Mouse (Mus musculus): ENCODE results near the gene Ncs1. TPM values are rescaled to one million over a fixed set of nuclear protein-coding genes. Genes with fewer than 3 reads are reported as not detected.
A peak's percentile ranks its signal among the peaks of the same experiment; 100 is the strongest.

Ncs1 gene
- polyA plus RNA-seq, 1 experiment from 2014 or later, result 22.3 TPM

GRCm38 (mm10) chr2:31211204-31211603 lies 34.4 kb upstream of the Ncs1 start:
- peaks cover 45% of the 10 kb centered on the region for H3K36me3 ChIP-seq
- no peaks in the 10 kb centered on the region for H3K9me3 ChIP-seq
- no peaks in the 10 kb centered on the region for H3K27me3 ChIP-seq (replicated peaks)
- no peak overlapping the region for H3K4me3 ChIP-seq (replicated peaks)
- ATAC-seq (ENCODE audit: insufficient read depth, low FRiP score, low read depth), result no peak
- WGBS, result 67% methylated on average over 3 of the region's 3 CpGs
- H3K27ac ChIP-seq, result no peak overlapping the region
- H3K4me2 ChIP-seq, result no peak overlapping the region
- H3K4me1 ChIP-seq, result no peaks in the 10 kb centered on the region
- no peak overlapping the region for H3K9ac ChIP-seq

- WGBS, result 91% methylated on average over 16 of the region's 16 CpGs
- Histone ChIP-seq H3K4me3 (replicated peaks) (no peak overlapping the region), H3K27ac (no peak overlapping the region), H3K9ac (no peak overlapping the region), H3K4me1 (no peaks in the 10 kb centered on the region), H3K27me3 (replicated peaks) (no peaks in the 10 kb centered on the region), H3K36me3 (peaks cover 29% of the 10 kb centered on the region; the same call in 1 of the 2 replicates), H3K9me3 (no peaks in the 10 kb centered on the region), H3K4me2 (no peak overlapping the region)
- ATAC-seq (ENCODE audit: insufficient read depth, low FRiP score, low read depth), result no peak
Observed at GRCm38 (mm10) chr2:31214211-31214796, 31.3 kb upstream of the Ncs1 start.

GRCm38 (mm10) chr2:31218611-31219010 lies 27.0 kb upstream of the Ncs1 start:
- H3K27ac ChIP-seq, result no peak overlapping the region
- H3K4me1 ChIP-seq, result no peaks in the 10 kb centered on the region
- no peak for ATAC-seq (ENCODE audit: insufficient read depth, low FRiP score, low read depth)
- 85% methylated on average over 3 of the region's 3 CpGs for WGBS
- H3K9ac ChIP-seq, result no peak overlapping the region
- H3K9me3 ChIP-seq, result no peaks in the 10 kb centered on the region
- H3K4me3 ChIP-seq (replicated peaks), result no peak overlapping the region
- no peak overlapping the region for H3K4me2 ChIP-seq
- no peaks in the 10 kb centered on the region for H3K27me3 ChIP-seq (replicated peaks)
- H3K36me3 ChIP-seq, result peaks cover 15% of the 10 kb centered on the region; the same call in 1 of the 2 replicates

GRCm38 (mm10) chr2:31219470-31219869 lies 26.2 kb upstream of the Ncs1 start:
- no peak overlapping the region for H3K9ac ChIP-seq
- H3K27ac ChIP-seq, result no peak overlapping the region
- H3K4me1 ChIP-seq, result no peaks in the 10 kb centered on the region
- no peaks in the 10 kb centered on the region for H3K27me3 ChIP-seq (replicated peaks)
- no peak for ATAC-seq (ENCODE audit: insufficient read depth, low FRiP score, low read depth)
- no peaks in the 10 kb centered on the region for H3K9me3 ChIP-seq
- H3K4me2 ChIP-seq, result no peak overlapping the region
- no peak overlapping the region for H3K4me3 ChIP-seq (replicated peaks)
- WGBS, result 71% methylated on average over 6 of the region's 6 CpGs
- H3K36me3 ChIP-seq, result peaks cover 7% of the 10 kb centered on the region; the same call in 1 of the 2 replicates

- no peak for ATAC-seq (ENCODE audit: insufficient read depth, low FRiP score, low read depth)
- no peaks in the 10 kb centered on the region for H3K4me1 ChIP-seq
- no peaks in the 10 kb centered on the region for H3K27me3 ChIP-seq (replicated peaks)
- no peaks in the 10 kb centered on the region for H3K9me3 ChIP-seq
- H3K27ac ChIP-seq, result no peak overlapping the region
- no peak overlapping the region for H3K4me3 ChIP-seq (replicated peaks)
- no peak overlapping the region for H3K9ac ChIP-seq
- H3K36me3 ChIP-seq, result no peaks in the 10 kb centered on the region
- H3K4me2 ChIP-seq, result no peak overlapping the region
- 65% methylated on average over 7 of the region's 7 CpGs for WGBS
Observed at GRCm38 (mm10) chr2:31220844-31221243, 24.8 kb upstream of the Ncs1 start.

GRCm38 (mm10) chr2:31221582-31221981 lies 24.0 kb upstream of the Ncs1 start:
- no peak overlapping the region for H3K4me2 ChIP-seq
- no peaks in the 10 kb centered on the region for H3K36me3 ChIP-seq
- H3K27me3 ChIP-seq (replicated peaks), result no peaks in the 10 kb centered on the region
- no peak overlapping the region for H3K9ac ChIP-seq
- WGBS, result 75% methylated on average over 5 of the region's 5 CpGs
- no peaks in the 10 kb centered on the region for H3K9me3 ChIP-seq
- no peak overlapping the region for H3K4me3 ChIP-seq (replicated peaks)
- no peak for ATAC-seq (ENCODE audit: insufficient read depth, low FRiP score, low read depth)
- no peak overlapping the region for H3K27ac ChIP-seq
- H3K4me1 ChIP-seq, result no peaks in the 10 kb centered on the region

GRCm38 (mm10) chr2:31228768-31229311 lies 16.8 kb upstream of the Ncs1 start:
- H3K27ac ChIP-seq, result no peak overlapping the region
- no peak overlapping the region for H3K4me2 ChIP-seq
- no peak overlapping the region for H3K9ac ChIP-seq
- no peaks in the 10 kb centered on the region for H3K36me3 ChIP-seq
- no peak for ATAC-seq (ENCODE audit: insufficient read depth, low FRiP score, low read depth)
- H3K9me3 ChIP-seq, result no peaks in the 10 kb centered on the region
- no peaks in the 10 kb centered on the region for H3K27me3 ChIP-seq (replicated peaks)
- H3K4me1 ChIP-seq, result no peaks in the 10 kb centered on the region
- WGBS, result 64% methylated on average over 1 of the region's 1 CpGs
- no peak overlapping the region for H3K4me3 ChIP-seq (replicated peaks)

- peaks cover 5% of the 10 kb centered on the region; the same call in 1 of the 2 replicates for H3K4me1 ChIP-seq
- H3K27ac ChIP-seq, result no peak overlapping the region
- no peak for ATAC-seq (ENCODE audit: insufficient read depth, low FRiP score, low read depth)
- H3K9me3 ChIP-seq, result no peaks in the 10 kb centered on the region
- H3K4me2 ChIP-seq, result peak overlapping the region; percentile 45
- WGBS, result 32% methylated on average over 23 of the region's 23 CpGs
- no peaks in the 10 kb centered on the region for H3K36me3 ChIP-seq
- no peak overlapping the region; the same call in 1 of the 2 replicates for H3K4me3 ChIP-seq (replicated peaks)
- H3K27me3 ChIP-seq (replicated peaks), result no peaks in the 10 kb centered on the region
- no peak overlapping the region for H3K9ac ChIP-seq
Observed at GRCm38 (mm10) chr2:31239203-31239696, 6.4 kb upstream of the Ncs1 start.

- H3K4me3 ChIP-seq (replicated peaks), result no peak overlapping the region
Observed at GRCm38 (mm10) chr2:31239833-31240232, 5.8 kb upstream of the Ncs1 start.

GRCm38 (mm10) chr2:31241639-31242038 lies 4.0 kb upstream of the Ncs1 start:
- 8% methylated on average over 7 of the region's 7 CpGs for WGBS
- Histone ChIP-seq H3K27me3 (replicated peaks) (no peaks in the 10 kb centered on the region), H3K9ac (no peak overlapping the region), H3K27ac (no peak overlapping the region), H3K4me1 (peaks cover 22% of the 10 kb centered on the region), H3K9me3 (no peaks in the 10 kb centered on the region), H3K36me3 (no peaks in the 10 kb centered on the region), H3K4me2 (no peak overlapping the region), H3K4me3 (replicated peaks) (no peak overlapping the region)
- no peak for ATAC-seq (ENCODE audit: insufficient read depth, low FRiP score, low read depth)

More at GRCm38 (mm10) chr2:31239833-31240232, 5.8 kb upstream of the Ncs1 start:
- H3K9me3 ChIP-seq, result no peaks in the 10 kb centered on the region
- WGBS, result 79% methylated on average over 6 of the region's 6 CpGs
- H3K4me1 ChIP-seq, result peaks cover 11% of the 10 kb centered on the region
- H3K36me3 ChIP-seq, result no peaks in the 10 kb centered on the region
- no peak for ATAC-seq (ENCODE audit: insufficient read depth, low FRiP score, low read depth)
- H3K27me3 ChIP-seq (replicated peaks), result no peaks in the 10 kb centered on the region
- no peak overlapping the region for H3K27ac ChIP-seq
- H3K9ac ChIP-seq, result no peak overlapping the region
- peak overlapping the region; percentile 45 for H3K4me2 ChIP-seq

GRCm38 (mm10) chr2:31244216-31244615 lies 1.4 kb upstream of the Ncs1 start:
- Histone ChIP-seq H3K9ac (no peak overlapping the region), H3K4me3 (replicated peaks) (no peak overlapping the region), H3K9me3 (no peaks in the 10 kb centered on the region), H3K36me3 (no peaks in the 10 kb centered on the region), H3K4me2 (no peak overlapping the region), H3K4me1 (peaks cover 35% of the 10 kb centered on the region), H3K27me3 (replicated peaks) (no peaks in the 10 kb centered on the region), H3K27ac (no peak overlapping the region)
- no peak for ATAC-seq (ENCODE audit: insufficient read depth, low FRiP score, low read depth)
- 51% methylated on average over 8 of the region's 8 CpGs for WGBS

- 20% methylated on average over 5 of the region's 5 CpGs for WGBS
- 0 out of 2 replicates have a peak overlapping the region, but pooled peaks have one; percentile 29 for H3K9ac ChIP-seq
- ATAC-seq (ENCODE audit: insufficient read depth, low FRiP score, low read depth), result no peak
- peak overlapping the region; percentile 35; the same call in 1 of the 2 replicates for H3K27ac ChIP-seq
- no peaks in the 10 kb centered on the region for H3K9me3 ChIP-seq
- no peaks in the 10 kb centered on the region for H3K27me3 ChIP-seq (replicated peaks)
- H3K4me3 ChIP-seq (replicated peaks), result peak overlapping the region; percentile 80
- H3K4me2 ChIP-seq, result peak overlapping the region; percentile 96
- H3K36me3 ChIP-seq, result no peaks in the 10 kb centered on the region
- H3K4me1 ChIP-seq, result peaks cover 35% of the 10 kb centered on the region
Observed at GRCm38 (mm10) chr2:31245051-31245450, 572 bp upstream of the Ncs1 start.

Data from stomach, embryonic 15.5 days (tissue).